Mouse (Mus musculus): ENCODE data around the gene Canx.
"Not testable (repeated sequence)": the region's sequence is repeated elsewhere in the genome, so short reads cannot be mapped to it uniquely, and the experiment has no call there.

DNA sequence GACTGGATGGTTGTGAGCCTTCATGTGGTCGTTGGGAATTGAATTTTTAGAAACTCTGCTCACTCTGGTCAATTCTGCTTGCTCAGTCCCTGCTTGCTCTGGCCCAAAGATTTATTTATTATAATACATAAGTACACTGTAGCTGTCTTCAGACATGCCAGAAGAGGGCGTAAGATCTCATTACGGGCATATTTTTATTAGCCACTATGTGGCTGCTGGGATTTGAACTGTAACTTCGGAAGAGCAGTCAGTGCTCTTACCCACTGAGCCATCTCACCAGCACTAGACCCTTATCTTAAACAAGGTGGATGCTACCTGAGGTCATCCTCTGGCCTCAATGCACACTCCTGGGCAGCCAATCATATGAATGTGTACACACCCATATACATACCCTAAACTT is 6.1 kb downstream of the Canx start:
- not testable (repeated sequence) for TF ChIP-seq POLR2A, CTCF (IDR thresholded peaks at IDR 0.05; ENCODE audit: insufficient read depth, low read depth, low read length)
